Mouse (Mus musculus): ENCODE data around the gene Olfr1428. TPM values are rescaled to one million over a fixed set of nuclear protein-coding genes. Genes with fewer than 3 reads are reported as not detected.
"Not testable (repeated sequence)": the region's sequence is repeated elsewhere in the genome, so short reads cannot be mapped to it uniquely, and the experiment has no call there.

The Olfr1428 gene
- not detected in 2 replicates for polyA plus RNA-seq (2015; fragmentation: Nextera tagmentation; extraction: Ambion mirVana)

- no peaks in the 10 kb centered on the region for H3K36me3 ChIP-seq
- WGBS = 79% methylated on average over 1 of the region's 1 CpGs
- H3K4me2 ChIP-seq = no peak within 1 kb of the TSS
- no peaks in the 10 kb centered on the region for H3K9me3 ChIP-seq
- H3K9ac ChIP-seq = no peak within 1 kb of the TSS
- no peaks in the 10 kb centered on the region for H3K4me1 ChIP-seq (replicated peaks)
- no peak within 1 kb of the TSS for H3K27ac ChIP-seq (replicated peaks)
- H3K4me3 ChIP-seq = no peak within 1 kb of the TSS
- H3K27me3 ChIP-seq = no peaks in the 10 kb centered on the region
- no peak for ATAC-seq (ENCODE audit: low FRiP score, low read depth)
Measured at GRCm38 (mm10) chr19:12115797-12116196, at the start of gene Olfr1428. Olfr1428 (minus strand) TSS chr19:12115897.

- Histone ChIP-seq H3K27ac (replicated peaks) (no peak overlapping the region), H3K4me3 (no peak overlapping the region), H3K4me1 (replicated peaks) (no peaks in the 10 kb centered on the region), H3K9ac (no peak overlapping the region), H3K27me3 (no peaks in the 10 kb centered on the region), H3K36me3 (no peaks in the 10 kb centered on the region), H3K9me3 (no peaks in the 10 kb centered on the region), H3K4me2 (no peak overlapping the region)
- no peak for ATAC-seq (ENCODE audit: low FRiP score, low read depth)
- WGBS = 87% methylated on average over 3 of the region's 3 CpGs
Measured at GRCm38 (mm10) chr19:12145452-12145851, 29.8 kb upstream of the Olfr1428 start.

- H3K4me3 ChIP-seq = no peak overlapping the region
- no peaks in the 10 kb centered on the region for H3K4me1 ChIP-seq (replicated peaks)
- H3K9me3 ChIP-seq = no peaks in the 10 kb centered on the region
- no peak overlapping the region for H3K9ac ChIP-seq
- 31% methylated on average over 1 of the region's 1 CpGs for WGBS
- no peak overlapping the region for H3K27ac ChIP-seq (replicated peaks)
- ATAC-seq (ENCODE audit: low FRiP score, low read depth) = no peak
- no peak overlapping the region for H3K4me2 ChIP-seq
- no peaks in the 10 kb centered on the region for H3K36me3 ChIP-seq
- H3K27me3 ChIP-seq = no peaks in the 10 kb centered on the region
Measured at GRCm38 (mm10) chr19:12143356-12143755, 27.7 kb upstream of the Olfr1428 start.

GRCm38 (mm10) chr19:12134289-12134688 is 18.6 kb upstream of the Olfr1428 start:
- Histone ChIP-seq H3K4me1 (replicated peaks) (no peaks in the 10 kb centered on the region), H3K36me3 (no peaks in the 10 kb centered on the region), H3K9me3 (no peaks in the 10 kb centered on the region), H3K9ac (no peak overlapping the region), H3K27ac (replicated peaks) (no peak overlapping the region), H3K4me2 (no peak overlapping the region), H3K27me3 (no peaks in the 10 kb centered on the region), H3K4me3 (no peak overlapping the region)
- 45% methylated on average over 2 of the region's 2 CpGs for WGBS
- ATAC-seq (ENCODE audit: low FRiP score, low read depth) = no peak

- no peak within 1 kb of the TSS for H3K9ac ChIP-seq
- H3K27ac ChIP-seq (replicated peaks) = no peak within 1 kb of the TSS
- no peak within 1 kb of the TSS for H3K4me2 ChIP-seq
- WGBS = 75% methylated on average over 3 of the region's 3 CpGs
- ATAC-seq (ENCODE audit: low FRiP score, low read depth) = no peak
- no peaks in the 10 kb centered on the region for H3K27me3 ChIP-seq
- no peaks in the 10 kb centered on the region for H3K4me1 ChIP-seq (replicated peaks)
- no peaks in the 10 kb centered on the region for H3K9me3 ChIP-seq
- no peaks in the 10 kb centered on the region for H3K36me3 ChIP-seq
- H3K4me3 ChIP-seq = no peak within 1 kb of the TSS
Measured at GRCm38 (mm10) chr19:12123103-12123502, 7.4 kb upstream of the Olfr1428 start, which contains the start of gene Olfr76. Olfr76 (minus strand) TSS chr19:12123203.

- Histone ChIP-seq H3K4me1 (replicated peaks) (no peaks in the 10 kb centered on the region), H3K4me3 (no peak overlapping the region), H3K27me3 (no peaks in the 10 kb centered on the region), H3K9me3 (no peaks in the 10 kb centered on the region), H3K27ac (replicated peaks) (no peak overlapping the region), H3K36me3 (no peaks in the 10 kb centered on the region), H3K4me2 (no peak overlapping the region), H3K9ac (no peak overlapping the region)
- ATAC-seq (ENCODE audit: low FRiP score, low read depth) = no peak
- WGBS = 96% methylated on average over 3 of the region's 3 CpGs
Measured at GRCm38 (mm10) chr19:12116464-12116863, 767 bp upstream of the Olfr1428 start.

- no peak for ATAC-seq (ENCODE audit: low FRiP score, low read depth)
- WGBS = 70% methylated on average over 1 of the region's 1 CpGs
- H3K4me2 ChIP-seq = no peak overlapping the region
Measured at GRCm38 (mm10) chr19:12113807-12114206, 1.9 kb downstream of the Olfr1428 start.

GRCm38 (mm10) chr19:12104541-12104940 is 11.2 kb downstream of the Olfr1428 start:
- ATAC-seq (ENCODE audit: low FRiP score, low read depth) = no peak
- H3K36me3 ChIP-seq = no peaks in the 10 kb centered on the region
- H3K27ac ChIP-seq (replicated peaks) = no peak overlapping the region
- WGBS = 66% methylated on average over 1 of the region's 1 CpGs
- H3K9ac ChIP-seq = no peak overlapping the region
- no peak overlapping the region for H3K4me2 ChIP-seq
- H3K4me3 ChIP-seq = no peak overlapping the region
- H3K4me1 ChIP-seq (replicated peaks) = no peaks in the 10 kb centered on the region
- no peaks in the 10 kb centered on the region for H3K27me3 ChIP-seq
- no peaks in the 10 kb centered on the region for H3K9me3 ChIP-seq

More at GRCm38 (mm10) chr19:12113807-12114206, 1.9 kb downstream of the Olfr1428 start:
- no peaks in the 10 kb centered on the region for H3K4me1 ChIP-seq (replicated peaks)
- H3K4me3 ChIP-seq = no peak overlapping the region
- no peak overlapping the region for H3K9ac ChIP-seq
- no peaks in the 10 kb centered on the region for H3K27me3 ChIP-seq
- no peaks in the 10 kb centered on the region for H3K9me3 ChIP-seq
- H3K27ac ChIP-seq (replicated peaks) = no peak overlapping the region
- H3K36me3 ChIP-seq = no peaks in the 10 kb centered on the region

- H3K27ac ChIP-seq (replicated peaks) = no peak within 1 kb of the TSS
- H3K4me1 ChIP-seq (replicated peaks) = no peaks in the 10 kb centered on the region
- no peak within 1 kb of the TSS for H3K9ac ChIP-seq
- H3K36me3 ChIP-seq = no peaks in the 10 kb centered on the region
- no peak for ATAC-seq (ENCODE audit: low FRiP score, low read depth)
- no peak within 1 kb of the TSS for H3K4me2 ChIP-seq
- no peaks in the 10 kb centered on the region for H3K27me3 ChIP-seq
- WGBS = 98% methylated on average over 2 of the region's 2 CpGs
- no peak within 1 kb of the TSS for H3K4me3 ChIP-seq
- no peaks in the 10 kb centered on the region for H3K9me3 ChIP-seq
Measured at GRCm38 (mm10) chr19:12103234-12103633, 12.5 kb downstream of the Olfr1428 start, which contains the start of gene Olfr1427. Olfr1427 (minus strand) TSS chr19:12103334.

- no peak for ATAC-seq (ENCODE audit: low FRiP score, low read depth)
- Histone ChIP-seq H3K9ac (no peak within 1 kb of the TSS), H3K27ac (replicated peaks) (no peak within 1 kb of the TSS), H3K4me3 (no peak within 1 kb of the TSS), H3K36me3 (no peaks in the 10 kb centered on the region), H3K27me3 (no peaks in the 10 kb centered on the region), H3K9me3 (no peaks in the 10 kb centered on the region), H3K4me2 (no peak within 1 kb of the TSS), H3K4me1 (replicated peaks) (no peaks in the 10 kb centered on the region)
- 77% methylated on average over 1 of the region's 1 CpGs for WGBS
Measured at GRCm38 (mm10) chr19:12091913-12092312, 23.8 kb downstream of the Olfr1428 start, which contains the start of gene Olfr1426. Olfr1426 (minus strand) TSS chr19:12092013.

- H3K9me3 ChIP-seq; H3K4me1 ChIP-seq (replicated peaks); H3K4me2 ChIP-seq; H3K27ac ChIP-seq (replicated peaks); H3K36me3 ChIP-seq; H3K27me3 ChIP-seq; H3K4me3 ChIP-seq; H3K9ac ChIP-seq; ATAC-seq (ENCODE audit: low FRiP score, low read depth): not testable (repeated sequence)
- 87% methylated on average over 4 of the region's 4 CpGs for WGBS
Measured at GRCm38 (mm10) chr19:12077631-12078030, 38.1 kb downstream of the Olfr1428 start, which contains the start of gene Olfr1425. Olfr1425 (minus strand) TSS chr19:12077731.

- not testable (repeated sequence) for H3K4me2 ChIP-seq; H3K36me3 ChIP-seq; H3K9ac ChIP-seq; H3K4me1 ChIP-seq (replicated peaks); H3K27me3 ChIP-seq; H3K27ac ChIP-seq (replicated peaks); H3K4me3 ChIP-seq; ATAC-seq (ENCODE audit: low FRiP score, low read depth); H3K9me3 ChIP-seq
- WGBS = 81% methylated on average over 1 of the region's 1 CpGs
Measured at GRCm38 (mm10) chr19:12069546-12069945, 46.2 kb downstream of the Olfr1428 start.

- not testable (repeated sequence) for H3K9me3 ChIP-seq; ATAC-seq (ENCODE audit: low FRiP score, low read depth); H3K9ac ChIP-seq; H3K27ac ChIP-seq (replicated peaks); H3K4me3 ChIP-seq; H3K4me1 ChIP-seq (replicated peaks); H3K27me3 ChIP-seq; H3K4me2 ChIP-seq; H3K36me3 ChIP-seq
- WGBS = 75% methylated on average over 1 of the region's 1 CpGs
Measured at GRCm38 (mm10) chr19:12067806-12068205, 47.9 kb downstream of the Olfr1428 start.

Measured in hindbrain, embryonic 15.5 days (tissue).